Mouse (Mus musculus): ENCODE results near the gene Pik3cd. TPM values are rescaled to one million over a fixed set of nuclear protein-coding genes. Genes with fewer than 3 reads are reported as not detected.

Pik3cd gene
- total and polyA plus RNA-seq, 3 experiments = 57.0 to 95.0 (median 72.1) TPM

DNA sequence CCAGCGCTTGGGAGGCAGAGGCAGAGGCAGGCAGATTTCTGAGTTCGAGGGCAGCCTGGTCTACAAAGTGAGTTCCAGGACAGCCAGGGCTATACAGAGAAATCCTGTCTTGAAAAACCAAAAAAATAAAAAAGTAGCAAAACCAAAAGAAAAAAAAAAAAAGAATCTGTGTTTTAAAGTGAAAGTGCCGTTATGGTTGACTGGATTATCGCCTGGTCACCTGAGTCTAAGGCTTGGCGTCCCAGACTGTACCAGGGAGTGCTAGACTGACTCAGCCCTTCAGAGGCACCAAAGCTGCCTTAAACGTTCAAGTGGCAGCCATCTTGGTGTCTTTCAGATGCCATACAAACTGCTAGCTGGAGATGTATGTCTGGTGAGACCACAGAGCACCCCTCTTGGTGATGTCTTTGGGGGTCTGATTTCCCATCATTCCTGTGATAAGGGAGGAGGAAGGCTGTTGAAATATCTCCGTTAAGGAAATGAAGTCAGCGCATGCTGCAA is 66.4 kb downstream of the Pik3cd start:
- no peaks in the 10 kb centered on the region for H3K27me3 ChIP-seq (replicated peaks)
- H3K9ac ChIP-seq (ENCODE audit: insufficient read depth, low read depth) = no peak overlapping the region
- no peaks in the 10 kb centered on the region for H3K79me2 ChIP-seq (replicated peaks; ENCODE audit: control insufficient read depth, extremely low read depth, insufficient read depth, poor library complexity, severe bottlenecking)
- no peak overlapping the region for H3K4me3 ChIP-seq (replicated peaks in 1 of 3; ENCODE audit: low read depth in 2 of 3, low read length in 2 of 3, poor library complexity in 1 of 3)
- no peak overlapping the region for H3K27ac ChIP-seq (ENCODE audit: insufficient read depth, low read depth)
- TF ChIP-seq BHLHE40 (IDR thresholded peaks at IDR 0.05; ENCODE audit: low read depth, low read length) = peak; percentile 39; the same call in 1 of the 2 replicates
- peak; percentile 50 for TF ChIP-seq ZNF384 (IDR thresholded peaks at IDR 0.05; ENCODE audit: low read depth, low read length)
- TF ChIP-seq ELF1 (IDR thresholded peaks at IDR 0.05; ENCODE audit: low read depth, low read length) = no peak
- no peaks in the 10 kb centered on the region for H3K9me3 ChIP-seq (replicated peaks; ENCODE audit: low read length)
- peaks cover 28 to 80% of the 10 kb centered on the region in 2 experiments for H3K36me3 ChIP-seq (replicated peaks in 1 of 2; ENCODE audit: control insufficient read depth in 1 of 2, insufficient read depth in 1 of 2, low read length in 1 of 2)
- dilution Hi-C loops (cut with MboI; ENCODE audit: extremely low pct_ligation_motif_present, extremely low pct_unique_long_range_greater_than_20kb, low sequenced_read_pairs) = no loop called here
- in situ Hi-C loops (cut with MboI; ENCODE audit: low pct_ligation_motif_present, low pct_unique_long_range_greater_than_20kb, low sequenced_read_pairs) = no loop called here
- H3K4me1 ChIP-seq (ENCODE audit: control insufficient read depth in 1 of 2, insufficient read depth in 2 of 2) = peaks cover 9 to 34% of the 10 kb centered on the region in 2 experiments
- DNase-seq (ENCODE audit: extremely low read depth) = no peak
- H3K4me2 ChIP-seq (ENCODE audit: insufficient read depth, low read depth, poor library complexity, severe bottlenecking) = no peak overlapping the region

GRCm38 (mm10) chr4:149634966-149635365 is 67.4 kb downstream of the Pik3cd start:
- Histone ChIP-seq H3K4me2 (ENCODE audit: insufficient read depth, low read depth, poor library complexity, severe bottlenecking) (no peak overlapping the region), H3K4me1 (ENCODE audit: control insufficient read depth in 1 of 2, insufficient read depth in 2 of 2) (peaks cover 4 to 27% of the 10 kb centered on the region in 2 experiments), H3K79me2 (replicated peaks; ENCODE audit: control insufficient read depth, extremely low read depth, insufficient read depth, poor library complexity, severe bottlenecking) (no peaks in the 10 kb centered on the region), H3K9ac (ENCODE audit: insufficient read depth, low read depth) (no peak overlapping the region), H3K9me3 (replicated peaks; ENCODE audit: low read length) (no peaks in the 10 kb centered on the region), H3K36me3 (replicated peaks in 1 of 2; ENCODE audit: control insufficient read depth in 1 of 2, insufficient read depth in 1 of 2, low read length in 1 of 2) (peaks cover 34 to 82% of the 10 kb centered on the region in 2 experiments), H3K27ac (ENCODE audit: insufficient read depth, low read depth) (no peak overlapping the region), H3K4me3 (replicated peaks in 1 of 3; ENCODE audit: low read depth in 2 of 3, low read length in 2 of 3, poor library complexity in 1 of 3) (no peak overlapping the region), H3K27me3 (replicated peaks) (no peaks in the 10 kb centered on the region)
- dilution Hi-C loops (cut with MboI; ENCODE audit: extremely low pct_ligation_motif_present, extremely low pct_unique_long_range_greater_than_20kb, low sequenced_read_pairs) = no loop called here
- in situ Hi-C loops (cut with MboI; ENCODE audit: low pct_ligation_motif_present, low pct_unique_long_range_greater_than_20kb, low sequenced_read_pairs) = no loop called here
- TF ChIP-seq UBTF (IDR thresholded peaks at IDR 0.05; ENCODE audit: low read depth, low read length) (no peak), RCOR1 (conservative IDR thresholded peaks at IDR 0.05; ENCODE audit: low read depth, low read length) (no peak), SMC3 (IDR thresholded peaks at IDR 0.05; ENCODE audit: low read depth, low read length) (no peak), ZNF384 (IDR thresholded peaks at IDR 0.05; ENCODE audit: low read depth, low read length) (no peak), MAX (IDR thresholded peaks at IDR 0.05; ENCODE audit: low read length) (no peak), GABPA (IDR thresholded peaks at IDR 0.05; ENCODE audit: insufficient replicate concordance, low read depth, low read length) (no peak), MXI1 (IDR thresholded peaks at IDR 0.05; ENCODE audit: low read depth, low read length) (no peak), MAZ (IDR thresholded peaks at IDR 0.05; ENCODE audit: low read depth, low read length) (no peak), BHLHE40 (IDR thresholded peaks at IDR 0.05; ENCODE audit: low read depth, low read length) (no peak), NELFE (IDR thresholded peaks at IDR 0.05; ENCODE audit: low read depth, low read length) (no peak), MAFK (IDR thresholded peaks at IDR 0.05; ENCODE audit: insufficient replicate concordance, low read length) (no peak), USF2 (conservative IDR thresholded peaks at IDR 0.05; ENCODE audit: low read depth, low read length) (no peak), ETS1 (conservative IDR thresholded peaks at IDR 0.05; ENCODE audit: low read depth, low read length) (no peak), CHD1 (IDR thresholded peaks at IDR 0.05; ENCODE audit: low read depth, low read length) (no peak), KAT2A (IDR thresholded peaks at IDR 0.05; ENCODE audit: insufficient replicate concordance, low read length) (no peak)
- no peak for DNase-seq (ENCODE audit: extremely low read depth)
